Mouse (Mus musculus) limb, embryonic 12.5 days (tissue): ENCODE results near the gene Slf2. TPM values are rescaled to one million over a fixed set of nuclear protein-coding genes. Genes with fewer than 3 reads are reported as not detected.

Experiments used
- ATAC-seq: fragments of 200-750 bp; cut with Nextera tagmentation; 2 replicates; pipeline ENCODE4 v1.8.0; 2017; ENCODE audit warnings: low read depth, moderate TSS enrichment; ENCODE audit not compliant: insufficient number of reproducible peaks, insufficient read depth, low FRiP score, low TSS enrichment
- H3K27ac ChIP-seq: fragments of 300-500 bp; sonication (generic); 2 replicates; pipeline ENCODE4 v1.5.1; 2016; ENCODE audit warnings: mild to moderate bottlenecking, moderate library complexity
- H3K27me3 ChIP-seq: fragments of 300-500 bp; sonication (generic); 2 replicates; pipeline ENCODE4 v1.6.1; 2016; ENCODE audit warnings: mild to moderate bottlenecking, moderate library complexity
- H3K36me3 ChIP-seq: fragments of 300-500 bp; sonication (generic); 2 replicates; pipeline ENCODE4 v1.6.1; 2016; ENCODE audit warnings: mild to moderate bottlenecking, moderate library complexity
- H3K4me1 ChIP-seq: fragments of 300-500 bp; sonication (generic); replicated peaks from 2 replicates; pipeline ENCODE4 v1.6.1; 2016
- H3K4me2 ChIP-seq: fragments of 300-500 bp; sonication (generic); 2 replicates; pipeline ENCODE4 v1.6.1; 2016; ENCODE audit warnings: mild to moderate bottlenecking, moderate library complexity
- H3K4me3 ChIP-seq: fragments of 300-500 bp; sonication (generic); replicated peaks from 2 replicates; pipeline ENCODE4 v1.5.1; 2016; ENCODE audit warnings: mild to moderate bottlenecking
- H3K9ac ChIP-seq: fragments of 300-500 bp; sonication (generic); replicated peaks from 2 replicates; pipeline ENCODE4 v1.6.1; 2016; ENCODE audit warnings: mild to moderate bottlenecking, moderate library complexity
- H3K9me3 ChIP-seq: fragments of 300-500 bp; sonication (generic); 2 replicates; pipeline ENCODE4 v1.6.1; 2016; ENCODE audit warnings: mild to moderate bottlenecking, moderate library complexity
- WGBS: fragments of 180-500 bp; shearing (Covaris S2); methylation state at CpG from one replicate; pipeline ENCODE4 v1.1.7; 2016; 5-methylcytosine and 5-hydroxymethylcytosine counted together
- polyA plus RNA-seq: library from polyadenylated mRNA; unstranded; fragments of >200 nt; fragmentation: Nextera tagmentation; extraction: Ambion mirVana; gene quantifications from 2 replicates; pipeline ENCODE4 v1.2.1, GENCODE M21; 2016

Gene Slf2
- polyA plus RNA-seq, 1 experiment from 2014 or later, result 49.7 TPM

GRCm38 (mm10) chr19:44985159-44985988 lies 54.4 kb downstream of the Slf2 start:
- Histone ChIP-seq H3K9ac (no peak overlapping the region), H3K27ac (no peak overlapping the region), H3K27me3 (no peaks in the 10 kb centered on the region), H3K36me3 (peaks cover 26% of the 10 kb centered on the region), H3K4me1 (peaks cover 19% of the 10 kb centered on the region), H3K4me2 (no peak overlapping the region), H3K4me3 (no peak overlapping the region), H3K9me3 (no peaks in the 10 kb centered on the region)
- ATAC-seq, result no peak
- 65% methylated on average over 5 of the region's 5 CpGs for WGBS

DNA sequence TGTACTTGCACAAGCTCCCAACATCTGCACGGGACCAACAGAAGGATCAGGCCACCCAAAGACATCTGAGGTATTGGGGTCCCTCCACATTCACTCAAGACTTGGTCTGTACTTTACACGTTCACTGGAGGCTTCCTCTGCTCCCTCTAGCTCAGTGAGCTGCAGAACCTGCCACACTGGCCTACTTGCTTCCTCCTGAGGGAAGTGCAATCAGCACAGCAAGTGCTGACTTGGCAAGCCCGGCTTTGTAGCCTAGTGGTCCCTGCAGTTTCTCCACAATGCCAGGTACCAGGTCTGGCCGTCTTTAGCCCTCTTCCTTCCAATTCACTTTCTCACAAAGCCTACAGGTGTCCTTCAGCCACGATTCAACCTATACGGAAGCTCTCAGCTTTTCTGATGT lies 56.1 kb downstream of the Slf2 start:
- Histone ChIP-seq H3K4me1 (peaks cover 33% of the 10 kb centered on the region), H3K9ac (no peak overlapping the region), H3K4me2 (no peak overlapping the region), H3K27me3 (no peaks in the 10 kb centered on the region), H3K9me3 (no peaks in the 10 kb centered on the region), H3K27ac (no peak overlapping the region), H3K4me3 (no peak overlapping the region), H3K36me3 (peaks cover 11% of the 10 kb centered on the region)
- 70% methylated on average over 6 of the region's 6 CpGs for WGBS
- ATAC-seq, result no peak

GRCm38 (mm10) chr19:44987851-44988250 lies 56.9 kb downstream of the Slf2 start:
- H3K4me3 ChIP-seq, result no peak overlapping the region
- no peak overlapping the region for H3K27ac ChIP-seq

GRCm38 (mm10) chr19:44988321-44988720 lies 57.4 kb downstream of the Slf2 start:
- peak overlapping the region; percentile 72 for H3K4me3 ChIP-seq
- H3K27me3 ChIP-seq, result no peaks in the 10 kb centered on the region
- H3K4me1 ChIP-seq, result peaks cover 37% of the 10 kb centered on the region
- no peaks in the 10 kb centered on the region for H3K9me3 ChIP-seq
- 26% methylated on average over 9 of the region's 9 CpGs for WGBS
- ATAC-seq, result no peak
- peaks cover 14% of the 10 kb centered on the region; the same call in 1 of the 2 replicates for H3K36me3 ChIP-seq
- H3K27ac ChIP-seq, result peak overlapping the region; percentile 64; the same call in 1 of the 2 replicates
- H3K4me2 ChIP-seq, result peak overlapping the region; percentile 93
- no peak overlapping the region for H3K9ac ChIP-seq

More at GRCm38 (mm10) chr19:44987851-44988250, 56.9 kb downstream of the Slf2 start:
- no peak overlapping the region for H3K4me2 ChIP-seq
- H3K27me3 ChIP-seq, result no peaks in the 10 kb centered on the region
- H3K9me3 ChIP-seq, result no peaks in the 10 kb centered on the region
- peaks cover 37% of the 10 kb centered on the region for H3K4me1 ChIP-seq
- H3K9ac ChIP-seq, result no peak overlapping the region
- 67% methylated on average over 6 of the region's 6 CpGs for WGBS
- ATAC-seq, result no peak
- H3K36me3 ChIP-seq, result peaks cover 13% of the 10 kb centered on the region

DNA sequence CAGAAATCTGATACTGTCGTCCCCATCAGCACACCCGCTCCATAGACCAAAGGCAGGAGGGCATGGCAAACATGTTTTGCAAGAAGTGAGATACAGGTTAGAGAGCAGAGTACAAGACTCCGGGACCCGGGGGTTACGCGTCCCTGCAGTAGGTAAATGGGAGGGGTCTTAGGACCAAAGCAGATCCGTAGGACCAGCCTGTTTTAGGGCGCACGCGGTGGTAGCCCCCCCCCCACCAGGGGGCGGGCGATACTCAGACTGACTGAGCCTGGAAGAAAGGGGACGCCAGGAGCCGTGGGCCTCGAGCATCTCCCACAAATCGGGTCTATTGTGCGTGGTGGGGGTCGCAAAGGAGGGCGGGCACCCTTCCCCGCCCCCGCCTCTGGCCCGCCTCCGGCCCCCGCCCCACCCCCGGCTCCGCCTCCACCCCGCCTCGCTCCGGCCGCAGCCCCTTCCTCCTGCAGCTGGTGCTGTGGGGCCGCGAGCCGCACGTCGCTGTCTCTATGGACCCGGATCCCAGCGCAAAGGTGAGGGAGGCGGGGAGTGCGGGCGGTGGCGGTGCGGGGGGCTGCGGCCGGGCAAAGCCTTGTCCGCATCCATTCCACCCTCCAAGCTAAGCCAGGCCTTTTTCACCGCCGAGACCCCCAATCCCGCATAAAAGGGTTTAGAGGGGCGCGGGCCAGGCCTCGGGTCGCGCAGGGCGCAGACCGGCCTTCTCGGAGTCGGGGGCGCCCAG lies 58.0 kb downstream of the Slf2 start, which contains the start of gene Sema4g:
Sema4g (plus strand) TSS at position 271 of the 736 bp plus-strand sequence.
- H3K4me2 ChIP-seq, result peak within 1 kb of the TSS; percentile 93
- H3K27ac ChIP-seq, result peak within 1 kb of the TSS; percentile 64
- H3K36me3 ChIP-seq, result peaks cover 17% of the 10 kb centered on the region; the same call in 1 of the 2 replicates
- peak within 1 kb of the TSS; percentile 86 for H3K9ac ChIP-seq
- peak within 1 kb of the TSS; percentile 72 for H3K4me3 ChIP-seq
- H3K4me1 ChIP-seq, result peaks cover 37% of the 10 kb centered on the region
- WGBS, result under 1% methylated on average over 53 of the region's 58 CpGs
- ATAC-seq, result 0 out of 2 replicates have a peak, but pooled peaks have one; percentile 63
- no peaks in the 10 kb centered on the region for H3K27me3 ChIP-seq
- H3K9me3 ChIP-seq, result no peaks in the 10 kb centered on the region

DNA sequence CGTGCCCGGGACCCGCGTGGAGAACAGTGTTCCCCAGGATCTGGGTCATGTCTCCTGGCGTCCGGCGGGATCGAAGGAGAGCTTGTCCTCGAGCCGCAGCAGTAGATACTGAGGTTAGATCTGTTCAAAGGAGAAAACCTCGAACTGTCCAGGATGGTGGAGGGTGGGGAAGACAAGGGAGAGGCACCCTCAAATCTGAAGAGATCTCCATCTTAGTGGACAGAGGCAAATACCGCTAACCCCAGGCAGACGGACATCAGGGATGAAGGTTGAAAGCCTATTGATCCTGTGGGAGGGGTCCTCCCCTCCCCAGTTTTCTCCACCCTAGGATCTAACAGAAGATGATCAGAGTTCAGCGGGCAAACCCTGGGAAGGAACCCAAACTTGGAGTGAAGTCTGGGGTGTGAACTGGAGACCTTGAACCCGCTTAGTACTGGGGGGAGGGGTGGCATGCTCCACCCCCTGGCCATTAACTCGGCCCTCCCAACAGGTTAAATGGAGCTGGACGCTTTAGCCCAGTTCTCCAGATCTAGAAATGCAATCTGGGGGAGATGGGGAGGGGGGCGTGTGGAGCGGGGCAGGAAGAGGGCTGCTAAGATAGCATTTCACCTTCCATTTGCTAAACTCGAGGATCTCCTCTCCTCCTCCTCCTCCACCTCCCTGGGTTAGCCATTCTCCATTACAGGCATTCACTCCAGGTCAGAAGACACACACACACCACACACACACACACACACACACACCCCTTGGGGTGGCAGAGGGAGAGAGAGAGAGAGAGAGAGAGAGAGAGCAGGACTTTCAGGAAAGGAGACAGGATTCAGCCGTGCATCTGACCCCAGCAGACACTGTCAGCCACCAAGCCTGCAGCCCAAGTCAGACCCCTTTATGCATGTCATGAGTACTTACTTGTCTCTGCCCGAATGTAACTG lies 58.9 kb downstream of the Slf2 start:
- 4% methylated on average over 22 of the region's 22 CpGs for WGBS
- peak overlapping the region; percentile 72 for H3K4me3 ChIP-seq
- peak overlapping the region; percentile 64; the same call in 1 of the 2 replicates for H3K27ac ChIP-seq
- peaks cover 20% of the 10 kb centered on the region; the same call in 1 of the 2 replicates for H3K36me3 ChIP-seq
- H3K4me1 ChIP-seq, result peaks cover 37% of the 10 kb centered on the region
- H3K9ac ChIP-seq, result peak overlapping the region; percentile 86
- no peaks in the 10 kb centered on the region for H3K27me3 ChIP-seq
- no peak for ATAC-seq
- peak overlapping the region; percentile 93 for H3K4me2 ChIP-seq
- H3K9me3 ChIP-seq, result no peaks in the 10 kb centered on the region

DNA sequence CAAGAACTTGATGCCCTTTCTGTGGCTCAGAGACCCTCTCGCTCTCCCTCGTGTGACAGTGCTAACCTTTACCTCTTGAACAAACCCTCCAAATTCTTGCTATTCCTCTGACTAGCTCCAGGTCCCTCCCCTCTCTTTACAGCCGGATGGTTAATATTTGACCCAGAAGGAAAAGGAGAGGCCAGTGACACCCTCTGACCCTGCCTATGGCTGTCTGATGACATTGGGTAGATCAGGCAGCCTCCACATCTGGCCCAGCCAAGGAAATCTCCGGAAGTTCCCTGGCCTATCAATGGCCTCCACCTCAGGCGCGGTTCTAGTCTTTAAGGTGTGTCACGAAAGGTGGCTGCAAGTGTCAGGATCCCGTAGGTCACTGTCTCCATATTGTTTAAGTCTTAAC lies 60.1 kb downstream of the Slf2 start:
- no peaks in the 10 kb centered on the region for H3K9me3 ChIP-seq
- 0 out of 2 replicates have a peak overlapping the region, but pooled peaks have one; percentile 93 for H3K4me2 ChIP-seq
- H3K27ac ChIP-seq, result no peak overlapping the region
- H3K9ac ChIP-seq, result no peak overlapping the region
- no peak for ATAC-seq
- H3K4me1 ChIP-seq, result peaks cover 37% of the 10 kb centered on the region
- H3K4me3 ChIP-seq, result no peak overlapping the region
- peaks cover 22% of the 10 kb centered on the region; the same call in 1 of the 2 replicates for H3K36me3 ChIP-seq
- no peaks in the 10 kb centered on the region for H3K27me3 ChIP-seq
- WGBS, result 81% methylated on average over 8 of the region's 8 CpGs

DNA sequence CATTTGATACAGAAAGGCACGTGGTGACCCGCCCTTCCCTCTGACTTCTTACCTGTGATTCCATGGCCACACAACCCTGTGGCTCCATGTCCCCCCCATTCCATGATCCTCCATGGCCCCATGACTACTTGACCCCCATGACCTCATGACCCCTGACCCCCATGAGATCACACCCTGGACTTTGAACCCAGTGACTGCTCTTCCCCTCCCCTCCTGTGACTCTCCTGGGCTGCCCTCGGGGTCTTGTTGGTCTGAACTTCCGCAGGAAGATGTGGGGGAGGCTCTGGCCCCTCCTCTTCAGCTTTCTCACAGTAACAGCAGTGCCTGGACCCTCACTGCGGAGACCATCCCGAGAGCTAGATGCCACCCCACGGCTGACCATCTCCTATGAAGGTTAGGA lies 61.3 kb downstream of the Slf2 start:
- H3K4me2 ChIP-seq, result no peak overlapping the region
- no peak overlapping the region for H3K27ac ChIP-seq
- 36% methylated on average over 7 of the region's 7 CpGs for WGBS
- H3K4me3 ChIP-seq, result no peak overlapping the region
- H3K27me3 ChIP-seq, result no peaks in the 10 kb centered on the region
- no peak for ATAC-seq
- H3K9ac ChIP-seq, result 0 out of 2 replicates have a peak overlapping the region, but pooled peaks have one; percentile 18
- H3K4me1 ChIP-seq, result peaks cover 37% of the 10 kb centered on the region
- H3K9me3 ChIP-seq, result no peaks in the 10 kb centered on the region
- H3K36me3 ChIP-seq, result peaks cover 32% of the 10 kb centered on the region; the same call in 1 of the 2 replicates

DNA sequence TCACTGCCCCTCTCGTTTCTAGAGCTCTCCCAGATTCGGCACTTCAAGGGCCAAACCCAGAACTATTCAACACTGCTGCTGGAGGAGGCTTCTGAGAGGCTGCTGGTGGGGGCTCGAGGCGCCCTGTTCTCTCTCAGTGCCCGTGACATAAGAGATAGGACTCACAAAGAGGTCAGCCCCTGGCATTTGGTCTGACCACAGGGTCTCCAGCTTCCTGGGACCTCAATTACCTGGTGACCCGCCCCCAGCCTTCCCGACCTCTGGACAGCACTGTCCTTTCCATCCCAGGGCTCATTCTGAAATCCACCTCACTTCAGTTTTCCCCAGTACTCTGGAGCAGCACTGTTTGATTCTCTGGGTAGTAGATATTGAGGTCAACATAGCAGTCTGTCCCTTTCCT lies 61.8 kb downstream of the Slf2 start:
- Histone ChIP-seq H3K4me1 (peaks cover 33% of the 10 kb centered on the region), H3K4me3 (no peak overlapping the region), H3K27ac (no peak overlapping the region), H3K9ac (0 out of 2 replicates have a peak overlapping the region, but pooled peaks have one; percentile 18), H3K9me3 (no peaks in the 10 kb centered on the region), H3K27me3 (no peaks in the 10 kb centered on the region), H3K36me3 (peaks cover 36% of the 10 kb centered on the region), H3K4me2 (no peak overlapping the region)
- no peak for ATAC-seq
- 54% methylated on average over 7 of the region's 7 CpGs for WGBS

- peaks cover 80% of the 10 kb centered on the region for H3K36me3 ChIP-seq
- H3K9me3 ChIP-seq, result no peaks in the 10 kb centered on the region
- H3K27me3 ChIP-seq, result no peaks in the 10 kb centered on the region
- WGBS, result 74% methylated on average over 11 of the region's 11 CpGs
- no peak overlapping the region for H3K9ac ChIP-seq
- no peaks in the 10 kb centered on the region for H3K4me1 ChIP-seq
- H3K4me2 ChIP-seq, result no peak overlapping the region
- ATAC-seq, result no peak
- H3K27ac ChIP-seq, result no peak overlapping the region
- H3K4me3 ChIP-seq, result no peak overlapping the region
These were observed 66.8 kb downstream of the Slf2 start for GRCm38 (mm10) chr19:44997786-44998185.
